Mouse (Mus musculus): ENCODE results near the gene Cd55b. TPM values are rescaled to one million over a fixed set of nuclear protein-coding genes. Genes with fewer than 3 reads are reported as not detected.
"Not testable (repeated sequence)": the region's sequence is repeated elsewhere in the genome, so short reads cannot be mapped to it uniquely, and the experiment has no call there.

The Cd55b gene
- polyA plus RNA-seq (2015; fragmentation: Nextera tagmentation; extraction: Ambion mirVana): not detected in 2 replicates

GRCm38 (mm10) chr1:130422664-130423111 is at the start of gene Cd55b:
Gene Cd55b, minus strand, starts transcription at chr1:130423009.
- 46% methylated on average over 18 of the region's 18 CpGs for WGBS
- no peak within 1 kb of the TSS for H3K9ac ChIP-seq
- ATAC-seq (ENCODE audit: insufficient number of reproducible peaks, low FRiP score, low TSS enrichment, low read depth): no peak
- 0 out of 2 replicates have a peak within 1 kb of the TSS, but pooled peaks have one; percentile 22 for H3K4me2 ChIP-seq
- H3K4me1 ChIP-seq: no peaks in the 10 kb centered on the region
- H3K4me3 ChIP-seq: no peak within 1 kb of the TSS
- no peaks in the 10 kb centered on the region for H3K36me3 ChIP-seq
- no peaks in the 10 kb centered on the region for H3K9me3 ChIP-seq
- H3K27ac ChIP-seq: no peak within 1 kb of the TSS
- H3K27me3 ChIP-seq: no peaks in the 10 kb centered on the region

GRCm38 (mm10) chr1:130470074-130470473 is 47.3 kb upstream of the Cd55b start:
- no peaks in the 10 kb centered on the region for H3K4me1 ChIP-seq
- no peaks in the 10 kb centered on the region for H3K36me3 ChIP-seq
- no peaks in the 10 kb centered on the region for H3K9me3 ChIP-seq
- no peaks in the 10 kb centered on the region for H3K27me3 ChIP-seq
- 78% methylated on average over 4 of the region's 4 CpGs for WGBS
- no peak for ATAC-seq (ENCODE audit: insufficient number of reproducible peaks, low FRiP score, low TSS enrichment, low read depth)
- no peak overlapping the region for H3K4me3 ChIP-seq
- H3K4me2 ChIP-seq: no peak overlapping the region
- no peak overlapping the region for H3K27ac ChIP-seq
- no peak overlapping the region for H3K9ac ChIP-seq

GRCm38 (mm10) chr1:130467453-130467852 is 44.6 kb upstream of the Cd55b start:
- no peak overlapping the region for H3K4me2 ChIP-seq
- H3K9me3 ChIP-seq: no peaks in the 10 kb centered on the region
- no peak overlapping the region for H3K9ac ChIP-seq
- 0 out of 2 replicates have a peak, but pooled peaks cover 5% of the 10 kb centered on the region for H3K4me1 ChIP-seq
- no peaks in the 10 kb centered on the region for H3K27me3 ChIP-seq
- no peak overlapping the region for H3K27ac ChIP-seq
- H3K36me3 ChIP-seq: no peaks in the 10 kb centered on the region
- ATAC-seq (ENCODE audit: insufficient number of reproducible peaks, low FRiP score, low TSS enrichment, low read depth): no peak
- no peak overlapping the region for H3K4me3 ChIP-seq
- WGBS: 54% methylated on average over 2 of the region's 2 CpGs

- 0 out of 2 replicates have a peak, but pooled peaks cover 9% of the 10 kb centered on the region for H3K4me1 ChIP-seq
- no peak overlapping the region for H3K27ac ChIP-seq
- no peaks in the 10 kb centered on the region for H3K9me3 ChIP-seq
- no peaks in the 10 kb centered on the region for H3K36me3 ChIP-seq
- no peak overlapping the region for H3K4me3 ChIP-seq
- H3K9ac ChIP-seq: no peak overlapping the region
- no peaks in the 10 kb centered on the region for H3K27me3 ChIP-seq
- no peak for ATAC-seq (ENCODE audit: insufficient number of reproducible peaks, low FRiP score, low TSS enrichment, low read depth)
- no peak overlapping the region for H3K4me2 ChIP-seq
Measured at GRCm38 (mm10) chr1:130464173-130464572, 41.4 kb upstream of the Cd55b start.

GRCm38 (mm10) chr1:130462867-130463266 is 40.1 kb upstream of the Cd55b start:
- peak overlapping the region; percentile 39; the same call in 1 of the 2 replicates for H3K9ac ChIP-seq
- H3K27me3 ChIP-seq: no peaks in the 10 kb centered on the region
- peak overlapping the region; percentile 63 for H3K4me3 ChIP-seq
- no peaks in the 10 kb centered on the region for H3K9me3 ChIP-seq
- 6% methylated on average over 4 of the region's 4 CpGs for WGBS
- H3K27ac ChIP-seq: 0 out of 2 replicates have a peak overlapping the region, but pooled peaks have one; percentile 22
- 0 out of 2 replicates have a peak, but pooled peaks cover 9% of the 10 kb centered on the region for H3K4me1 ChIP-seq
- H3K4me2 ChIP-seq: peak overlapping the region; percentile 84
- ATAC-seq (ENCODE audit: insufficient number of reproducible peaks, low FRiP score, low TSS enrichment, low read depth): no peak; the same call in 1 of the 2 replicates
- no peaks in the 10 kb centered on the region for H3K36me3 ChIP-seq

GRCm38 (mm10) chr1:130462084-130462861 is 39.5 kb upstream of the Cd55b start, which contains the start of gene Cd55:
Gene Cd55, minus strand, starts transcription at chr1:130462744.
- H3K4me1 ChIP-seq: 0 out of 2 replicates have a peak, but pooled peaks cover 9% of the 10 kb centered on the region
- H3K4me3 ChIP-seq: peak within 1 kb of the TSS; percentile 63
- no peaks in the 10 kb centered on the region for H3K27me3 ChIP-seq
- H3K4me2 ChIP-seq: peak within 1 kb of the TSS; percentile 84
- peak; percentile 78 for ATAC-seq (ENCODE audit: insufficient number of reproducible peaks, low FRiP score, low TSS enrichment, low read depth)
- H3K27ac ChIP-seq: 0 out of 2 replicates have a peak within 1 kb of the TSS, but pooled peaks have one; percentile 22
- under 1% methylated on average over 45 of the region's 45 CpGs for WGBS
- H3K9me3 ChIP-seq: no peaks in the 10 kb centered on the region
- H3K36me3 ChIP-seq: no peaks in the 10 kb centered on the region
- peak within 1 kb of the TSS; percentile 39 for H3K9ac ChIP-seq

GRCm38 (mm10) chr1:130455111-130455510 is 32.3 kb upstream of the Cd55b start:
- no peaks in the 10 kb centered on the region for H3K9me3 ChIP-seq
- H3K4me2 ChIP-seq: no peak overlapping the region
- WGBS: 86% methylated on average over 2 of the region's 2 CpGs
- no peak for ATAC-seq (ENCODE audit: insufficient number of reproducible peaks, low FRiP score, low TSS enrichment, low read depth)
- no peaks in the 10 kb centered on the region for H3K36me3 ChIP-seq
- H3K9ac ChIP-seq: no peak overlapping the region
- no peaks in the 10 kb centered on the region for H3K4me1 ChIP-seq
- H3K27ac ChIP-seq: no peak overlapping the region
- no peaks in the 10 kb centered on the region for H3K27me3 ChIP-seq
- H3K4me3 ChIP-seq: no peak overlapping the region

- not testable (repeated sequence) for H3K4me2 ChIP-seq; H3K9me3 ChIP-seq; H3K36me3 ChIP-seq; ATAC-seq (ENCODE audit: insufficient number of reproducible peaks, low FRiP score, low TSS enrichment, low read depth); H3K4me1 ChIP-seq; H3K27ac ChIP-seq; H3K9ac ChIP-seq; H3K4me3 ChIP-seq; H3K27me3 ChIP-seq
- 41% methylated on average over 1 of the region's 1 CpGs for WGBS
Measured at GRCm38 (mm10) chr1:130442930-130443329, 20.1 kb upstream of the Cd55b start.

GRCm38 (mm10) chr1:130430920-130431319 is 8.1 kb upstream of the Cd55b start:
- no peaks in the 10 kb centered on the region for H3K36me3 ChIP-seq
- 70% methylated on average over 4 of the region's 4 CpGs for WGBS
- H3K9ac ChIP-seq: no peak overlapping the region
- H3K27me3 ChIP-seq: no peaks in the 10 kb centered on the region
- 0 out of 2 replicates have a peak, but pooled peaks cover 3% of the 10 kb centered on the region for H3K9me3 ChIP-seq
- no peak overlapping the region for H3K4me2 ChIP-seq
- H3K4me1 ChIP-seq: no peaks in the 10 kb centered on the region
- no peak overlapping the region for H3K4me3 ChIP-seq
- H3K27ac ChIP-seq: no peak overlapping the region
- ATAC-seq (ENCODE audit: insufficient number of reproducible peaks, low FRiP score, low TSS enrichment, low read depth): no peak

GRCm38 (mm10) chr1:130428667-130429066 is 5.9 kb upstream of the Cd55b start:
- ATAC-seq (ENCODE audit: insufficient number of reproducible peaks, low FRiP score, low TSS enrichment, low read depth); H3K27me3 ChIP-seq: not testable (repeated sequence)

GRCm38 (mm10) chr1:130427175-130427853 is 4.5 kb upstream of the Cd55b start:
- not testable (repeated sequence) for H3K4me2 ChIP-seq; H3K36me3 ChIP-seq; H3K4me1 ChIP-seq; H3K9ac ChIP-seq; H3K4me3 ChIP-seq; ATAC-seq (ENCODE audit: insufficient number of reproducible peaks, low FRiP score, low TSS enrichment, low read depth); H3K27me3 ChIP-seq; H3K9me3 ChIP-seq; H3K27ac ChIP-seq
- 63% methylated on average over 3 of the region's 3 CpGs for WGBS

More at GRCm38 (mm10) chr1:130428667-130429066, 5.9 kb upstream of the Cd55b start:
- not testable (repeated sequence) for H3K4me3 ChIP-seq, H3K9me3 ChIP-seq, H3K9ac ChIP-seq, H3K4me1 ChIP-seq, H3K27ac ChIP-seq, H3K4me2 ChIP-seq, H3K36me3 ChIP-seq

- not testable (repeated sequence) for H3K36me3 ChIP-seq; H3K4me2 ChIP-seq; H3K27ac ChIP-seq; H3K4me3 ChIP-seq; H3K4me1 ChIP-seq; H3K9me3 ChIP-seq; H3K9ac ChIP-seq; ATAC-seq (ENCODE audit: insufficient number of reproducible peaks, low FRiP score, low TSS enrichment, low read depth); H3K27me3 ChIP-seq
- no CpG with 5 or more reads among the region's 6 CpGs for whole genome bisulfite sequencing
Measured at GRCm38 (mm10) chr1:130422033-130422432, 776 bp downstream of the Cd55b start.
